Mouse (Mus musculus) lung, adult 2 months (tissue): ENCODE results near the gene Slf2. TPM values are rescaled to one million over a fixed set of nuclear protein-coding genes. Genes with fewer than 3 reads are reported as not detected.

Source experiments
- DNase-seq: peaks from one replicate; pipeline ENCODE4 v3.0.0; 2022
- H3K4me1 ChIP-seq: fragments of 200-500 bp; 2 replicates; pipeline ENCODE4 v1.6.1; 2011; ENCODE audit warnings: low read length; ENCODE audit not compliant: control insufficient read depth, insufficient read depth
- H3K4me3 ChIP-seq: fragments of 200-500 bp; replicated peaks from 2 replicates; pipeline ENCODE3; 2011; ENCODE audit warnings: low read depth, mild to moderate bottlenecking, control low read depth, low read length; ENCODE audit errors: extremely low read depth
- CTCF ChIP-seq: fragments of 200-500 bp; IDR thresholded peaks from 2 replicates; pipeline ENCODE4 v1.5.1; 2011; ENCODE audit warnings: mild to moderate bottlenecking, low read length, control low read depth; ENCODE audit not compliant: insufficient read depth
- POLR2A ChIP-seq: fragments of 200-500 bp; IDR thresholded peaks from 2 replicates; pipeline ENCODE4 v1.6.1; 2011; ENCODE audit warnings: low read depth, mild to moderate bottlenecking, control low read depth, low read length, borderline replicate concordance; ENCODE audit errors: extremely low read depth
- WGBS: fragments of 180-500 bp; shearing (Covaris S2); methylation state at CpG from one replicate; pipeline ENCODE4 v1.1.7; 2018; 5-methylcytosine and 5-hydroxymethylcytosine counted together
- polyA plus RNA-seq: library from polyadenylated mRNA; depleted of rRNA; stranded (reverse); fragments of >200 nt; gene quantifications from 2 replicates; pipeline ENCODE4 v1.2.3, GENCODE M21; 2012

The Slf2 gene
- polyA plus RNA-seq, 1 experiment: 24.3 TPM

DNA sequence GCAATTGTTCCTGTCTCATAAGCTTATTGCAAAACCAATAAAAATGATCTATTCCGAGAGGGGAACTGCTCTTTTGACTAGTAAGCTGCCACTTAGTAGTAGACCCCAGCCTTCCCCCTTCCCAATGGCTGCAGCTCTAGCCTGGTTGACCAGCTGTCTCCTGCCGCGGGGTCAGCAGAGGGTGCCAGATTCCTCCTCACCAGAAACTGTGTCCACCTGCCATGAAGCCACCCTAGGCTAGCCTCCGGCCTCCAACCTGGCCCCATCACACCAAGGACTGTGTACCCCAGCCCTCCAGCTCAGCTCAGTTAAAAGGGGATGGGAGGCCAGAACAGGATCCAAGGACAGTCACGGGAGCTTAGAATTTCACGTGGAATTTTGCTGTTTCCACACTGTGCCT is 34.5 kb upstream of the Slf2 start:
- 63% methylated on average over 6 of the region's 6 CpGs for WGBS
- no peak for DNase-seq
- Histone ChIP-seq H3K4me1 (no peaks in the 10 kb centered on the region; the same call in 1 of the 2 replicates), H3K4me3 (no peak overlapping the region)
- TF ChIP-seq CTCF (no peak), POLR2A (no peak)

DNA sequence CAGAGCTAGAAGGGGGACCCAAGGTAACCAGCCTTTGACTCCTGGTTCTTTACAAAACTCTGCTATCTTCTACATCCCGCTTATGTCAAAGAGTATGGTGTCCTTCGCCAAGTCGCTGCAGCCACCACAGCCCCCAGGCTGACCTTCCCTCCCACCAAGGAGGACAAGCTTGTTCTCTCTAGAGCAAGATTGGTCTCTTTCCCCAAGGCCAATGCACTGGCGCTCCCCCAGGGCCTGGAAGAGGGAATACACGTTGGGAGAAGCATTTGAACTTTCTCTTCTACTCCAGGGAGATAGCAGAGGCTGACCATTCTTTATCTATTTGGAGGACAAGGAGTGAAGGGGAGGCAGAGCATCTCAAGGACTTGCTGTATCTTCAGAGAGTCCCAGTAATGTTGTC is 33.4 kb upstream of the Slf2 start:
- WGBS: 73% methylated on average over 5 of the region's 5 CpGs
- Histone ChIP-seq H3K4me3 (no peak overlapping the region), H3K4me1 (no peaks in the 10 kb centered on the region; the same call in 1 of the 2 replicates)
- TF ChIP-seq POLR2A: no peak
- TF ChIP-seq CTCF: no peak
- DNase-seq: no peak

DNA sequence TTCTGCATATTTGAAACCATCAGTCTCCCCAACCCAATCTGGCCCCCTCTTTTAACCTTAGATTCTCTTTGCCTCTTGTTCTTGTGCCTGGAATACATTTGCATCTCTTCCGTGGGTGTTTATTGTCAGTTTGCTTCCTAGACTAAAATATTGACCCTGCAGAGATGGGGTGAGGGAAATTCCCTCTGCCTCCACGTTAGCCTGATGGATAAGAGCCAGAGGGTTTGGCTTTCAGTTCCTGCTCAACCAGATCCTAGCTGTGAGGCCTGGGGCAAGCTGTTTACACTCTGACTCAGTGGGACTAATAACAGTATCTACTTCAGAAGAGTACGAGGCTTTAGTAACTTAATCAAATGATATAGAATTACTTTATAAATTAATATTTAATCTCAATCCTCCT is 32.3 kb upstream of the Slf2 start:
- 39% methylated on average over 3 of the region's 3 CpGs for WGBS
- no peaks in the 10 kb centered on the region; the same call in 1 of the 2 replicates for H3K4me1 ChIP-seq
- DNase-seq: no peak
- no peak overlapping the region for H3K4me3 ChIP-seq
- TF ChIP-seq POLR2A (no peak), CTCF (no peak)

DNA sequence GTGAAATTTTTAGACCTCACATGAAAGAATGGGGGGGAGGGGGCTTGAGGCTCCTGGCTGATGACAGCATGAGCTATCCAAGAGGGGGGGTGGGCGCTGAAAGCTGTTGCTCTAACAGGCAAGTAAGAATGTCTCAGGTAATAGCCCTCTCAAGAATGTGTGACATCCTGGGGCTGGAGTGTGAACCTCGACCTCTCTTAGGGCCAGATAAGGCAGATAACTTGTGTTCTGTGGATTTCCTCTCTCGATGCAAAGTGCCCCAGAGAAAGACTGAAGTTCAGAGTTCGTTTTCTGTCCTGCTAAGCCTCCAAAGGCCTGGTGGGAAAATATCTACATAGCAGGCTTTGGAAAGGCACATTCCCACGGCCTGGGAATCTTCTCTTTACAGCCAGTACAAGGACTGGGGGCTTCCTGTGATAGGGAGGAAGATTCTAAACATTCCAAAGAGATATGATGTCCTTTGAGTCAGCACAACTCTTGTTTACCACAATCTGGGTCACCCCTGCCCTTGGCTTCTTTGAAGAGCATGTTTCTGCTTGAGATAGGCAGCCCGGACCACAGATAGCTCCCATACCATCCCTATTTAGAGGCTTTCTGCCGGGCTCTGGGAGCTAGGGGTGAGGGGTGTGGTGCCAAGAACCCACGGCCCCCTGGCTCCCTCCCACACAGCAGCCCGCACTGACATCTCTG is 31.7 kb upstream of the Slf2 start:
- 57% methylated on average over 9 of the region's 9 CpGs for whole genome bisulfite sequencing
- TF ChIP-seq POLR2A (no peak), CTCF (no peak)
- no peak for DNase-seq
- H3K4me1 ChIP-seq: no peaks in the 10 kb centered on the region; the same call in 1 of the 2 replicates
- no peak overlapping the region for H3K4me3 ChIP-seq

GRCm38 (mm10) chr19:44899947-44900773 is 30.8 kb upstream of the Slf2 start:
- 30% methylated on average over 22 of the region's 22 CpGs for WGBS
- no peak for DNase-seq
- no peak overlapping the region for H3K4me3 ChIP-seq
- H3K4me1 ChIP-seq: no peaks in the 10 kb centered on the region; the same call in 1 of the 2 replicates
- TF ChIP-seq POLR2A (no peak), CTCF (no peak)

DNA sequence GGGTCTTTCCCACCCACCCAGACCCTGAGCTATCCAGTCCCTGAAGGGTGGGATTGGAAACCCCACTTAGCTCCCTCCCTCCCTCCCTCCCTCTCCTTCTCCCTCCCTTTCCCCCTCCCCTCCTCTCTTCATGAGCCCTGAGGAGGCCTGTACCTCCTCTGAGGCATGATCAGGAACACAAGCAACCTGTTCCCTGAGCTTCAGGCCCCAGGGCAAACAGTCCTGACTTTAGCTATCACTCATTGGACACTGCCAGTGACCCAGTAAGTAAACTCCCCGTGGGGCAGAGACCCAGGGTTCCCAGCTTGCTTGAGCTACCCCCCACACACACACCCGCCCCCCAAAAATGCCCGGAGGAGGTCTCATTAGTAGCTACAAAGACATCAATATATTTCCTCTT is 29.9 kb upstream of the Slf2 start:
- DNase-seq: no peak
- no peak for TF ChIP-seq CTCF
- TF ChIP-seq POLR2A: no peak
- 64% methylated on average over 3 of the region's 3 CpGs for WGBS
- Histone ChIP-seq H3K4me1 (no peaks in the 10 kb centered on the region; the same call in 1 of the 2 replicates), H3K4me3 (no peak overlapping the region)

GRCm38 (mm10) chr19:44902324-44902723 is 28.6 kb upstream of the Slf2 start:
- Histone ChIP-seq H3K4me1 (no peaks in the 10 kb centered on the region; the same call in 1 of the 2 replicates), H3K4me3 (no peak overlapping the region)
- 51% methylated on average over 4 of the region's 4 CpGs for WGBS
- no peak for DNase-seq
- TF ChIP-seq POLR2A (no peak), CTCF (no peak)

GRCm38 (mm10) chr19:44903343-44904000 is 27.5 kb upstream of the Slf2 start:
- no peak for TF ChIP-seq POLR2A
- TF ChIP-seq CTCF: no peak
- no peak overlapping the region for H3K4me3 ChIP-seq
- DNase-seq: no peak
- no peaks in the 10 kb centered on the region; the same call in 1 of the 2 replicates for H3K4me1 ChIP-seq
- 79% methylated on average over 6 of the region's 6 CpGs for WGBS

DNA sequence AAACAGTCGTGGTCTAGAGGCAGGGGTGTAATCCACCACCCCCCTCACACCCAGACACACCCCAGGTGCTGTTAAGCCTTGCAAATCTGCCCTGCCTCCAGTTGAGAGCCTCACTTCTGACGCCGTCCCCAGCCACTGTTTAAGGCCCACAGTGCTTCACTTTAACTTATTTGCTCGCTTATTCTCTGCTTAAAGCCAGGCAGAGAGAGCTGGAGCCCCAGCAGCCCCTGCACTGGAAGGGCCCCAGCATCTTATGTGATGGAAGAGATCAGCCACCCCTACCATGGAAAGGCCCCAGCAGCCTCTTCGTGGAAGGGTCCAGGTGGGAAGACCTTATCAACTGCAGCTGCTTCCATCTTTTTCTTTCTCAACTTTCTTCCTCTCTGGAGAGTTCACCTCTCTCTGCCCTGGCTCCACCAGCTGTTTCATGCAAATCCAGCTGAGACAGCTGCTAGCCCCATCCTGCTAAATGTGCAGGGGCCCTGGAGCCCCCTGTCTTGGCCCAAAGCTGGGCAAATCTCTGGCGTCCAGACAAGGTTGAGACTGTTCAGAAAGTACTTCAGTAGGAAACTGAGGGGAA is 26.7 kb upstream of the Slf2 start:
- TF ChIP-seq CTCF (no peak), POLR2A (no peak)
- no peak overlapping the region for H3K4me3 ChIP-seq
- H3K4me1 ChIP-seq: no peaks in the 10 kb centered on the region; the same call in 1 of the 2 replicates
- WGBS: 58% methylated on average over 6 of the region's 6 CpGs
- no peak for DNase-seq
